Mouse (Mus musculus) liver, postnatal 0 days (tissue): ENCODE data around the gene Inpp4b. TPM values are rescaled to one million over a fixed set of nuclear protein-coding genes. Genes with fewer than 3 reads are reported as not detected.

Source experiments
- ATAC-seq: fragments of 200-750 bp; cut with Nextera tagmentation; 2 replicates; pipeline ENCODE4 v1.8.0; 2017; ENCODE audit warnings: mild to moderate bottlenecking, moderate library complexity
- DNase-seq: peaks from one replicate; pipeline ENCODE4 v3.0.0-alpha.2; 2016
- H3K27ac ChIP-seq: fragments of 300-500 bp; sonication (generic); 2 replicates; pipeline ENCODE4 v1.5.1; 2014; ENCODE audit warnings: antibody characterized with exemption, moderate library complexity, mild to moderate bottlenecking, low read depth
- H3K27me3 ChIP-seq: fragments of 300-500 bp; sonication (generic); 2 replicates; pipeline ENCODE4 v1.6.1; 2014; ENCODE audit warnings: low read length, control low read depth, mixed read lengths; ENCODE audit not compliant: insufficient read depth
- H3K36me3 ChIP-seq: fragments of 300-500 bp; sonication (generic); replicated peaks from 2 replicates; pipeline ENCODE4 v1.6.1; 2014; ENCODE audit warnings: mild to moderate bottlenecking, control low read depth, low read length, moderate library complexity, mixed read lengths; ENCODE audit not compliant: insufficient read depth
- H3K4me1 ChIP-seq: fragments of 300-500 bp; sonication (generic); 2 replicates; pipeline ENCODE4 v1.6.1; 2014; ENCODE audit warnings: antibody characterized with exemption, mild to moderate bottlenecking, control low read depth; ENCODE audit not compliant: insufficient read depth
- H3K4me2 ChIP-seq: fragments of 300-500 bp; sonication (generic); 2 replicates; pipeline ENCODE4 v1.6.1; 2014; ENCODE audit warnings: low read depth, mild to moderate bottlenecking, low read length, moderate library complexity, mixed read lengths
- H3K4me3 ChIP-seq: fragments of 300-500 bp; sonication (generic); 2 replicates; pipeline ENCODE4 v1.5.1; 2014; ENCODE audit warnings: low read depth, low read length
- H3K9ac ChIP-seq: fragments of 300-500 bp; sonication (generic); replicated peaks from 2 replicates; pipeline ENCODE4 v1.6.1; 2014; ENCODE audit warnings: mild to moderate bottlenecking, moderate library complexity
- H3K9me3 ChIP-seq: fragments of 300-500 bp; sonication (generic); 2 replicates; pipeline ENCODE4 v1.6.1; 2016; ENCODE audit warnings: mild to moderate bottlenecking, control low read depth, low read length, mixed read lengths
- CTCF ChIP-seq: sonication (generic); IDR thresholded peaks from 2 replicates; pipeline ENCODE4 v1.5.1; 2016; ENCODE audit warnings: antibody characterized with exemption, low read depth
- EP300 ChIP-seq: IDR thresholded peaks from 2 replicates; pipeline ENCODE4 v1.6.1; 2016; ENCODE audit warnings: antibody characterized with exemption, low read depth, mild to moderate bottlenecking
- WGBS: fragments of 180-500 bp; shearing (Covaris S2); extraction: QIAGEN DNeasy Blood & Tissue Kit; methylation state at CpG from one replicate; pipeline ENCODE4 v1.1.7; 2014; ENCODE audit not compliant: insufficient replicate concordance; 5-methylcytosine and 5-hydroxymethylcytosine counted together
- polyA plus RNA-seq: library from polyadenylated mRNA; unstranded; fragments of >200 nt; fragmentation: Nextera tagmentation; extraction: Ambion mirVana; gene quantifications from 2 replicates; pipeline ENCODE4 v1.2.1, GENCODE M21; 2015

Gene Inpp4b
- polyA plus RNA-seq, 1 experiment from 2014 or later = 0.82 TPM

GRCm38 (mm10) chr8:81608082-81608481, 265.7 kb downstream of the Inpp4b start:
- no peak overlapping the region for H3K4me2 ChIP-seq
- TF ChIP-seq EP300 (no peak), CTCF (no peak)
- H3K9ac ChIP-seq = no peak overlapping the region
- WGBS = 75% methylated on average over 1 of the region's 1 CpGs
- no peaks in the 10 kb centered on the region for H3K27me3 ChIP-seq
- ATAC-seq (no peak), DNase-seq (no peak)
- H3K27ac ChIP-seq = no peak overlapping the region
- no peak overlapping the region for H3K4me3 ChIP-seq
- no peaks in the 10 kb centered on the region for H3K9me3 ChIP-seq
- H3K4me1 ChIP-seq = no peaks in the 10 kb centered on the region
- H3K36me3 ChIP-seq = no peaks in the 10 kb centered on the region

DNA sequence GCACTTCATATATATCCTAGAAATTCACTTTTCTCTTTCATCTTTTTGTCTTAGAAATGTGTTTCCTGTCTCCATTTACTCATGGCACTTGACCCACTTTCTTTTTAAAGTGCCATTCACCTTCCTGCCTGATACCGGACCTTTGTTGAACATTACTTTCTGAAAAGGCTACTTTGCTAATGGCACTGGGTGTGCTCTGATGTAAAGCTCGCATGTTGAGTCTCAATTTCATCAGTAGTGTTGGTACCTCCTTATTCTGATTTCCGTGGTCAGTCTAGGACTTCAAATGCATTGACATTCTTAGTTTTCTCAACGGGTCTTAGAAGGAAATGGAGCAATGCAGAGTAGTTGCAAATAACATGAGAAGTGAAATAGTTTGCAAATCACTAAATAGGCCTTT, 266.7 kb downstream of the Inpp4b start:
- no peak overlapping the region for H3K27ac ChIP-seq
- DNase-seq = no peak
- H3K4me1 ChIP-seq = no peaks in the 10 kb centered on the region
- H3K9me3 ChIP-seq = no peaks in the 10 kb centered on the region
- H3K9ac ChIP-seq = no peak overlapping the region
- H3K36me3 ChIP-seq = no peaks in the 10 kb centered on the region
- H3K4me2 ChIP-seq = no peak overlapping the region
- 68% methylated on average over 4 of the region's 4 CpGs for WGBS
- ATAC-seq = no peak
- H3K27me3 ChIP-seq = no peaks in the 10 kb centered on the region
- TF ChIP-seq EP300 (no peak), CTCF (no peak)
- no peak overlapping the region for H3K4me3 ChIP-seq

GRCm38 (mm10) chr8:81612611-81613010, 270.3 kb downstream of the Inpp4b start:
- Histone ChIP-seq H3K9ac (no peak overlapping the region), H3K9me3 (no peaks in the 10 kb centered on the region), H3K4me2 (no peak overlapping the region), H3K27ac (no peak overlapping the region), H3K36me3 (no peaks in the 10 kb centered on the region), H3K4me1 (no peaks in the 10 kb centered on the region), H3K4me3 (no peak overlapping the region), H3K27me3 (no peaks in the 10 kb centered on the region)
- TF ChIP-seq CTCF (no peak), EP300 (no peak)
- no peak for DNase-seq
- no peak for ATAC-seq
- WGBS = 64% methylated on average over 2 of the region's 2 CpGs

DNA sequence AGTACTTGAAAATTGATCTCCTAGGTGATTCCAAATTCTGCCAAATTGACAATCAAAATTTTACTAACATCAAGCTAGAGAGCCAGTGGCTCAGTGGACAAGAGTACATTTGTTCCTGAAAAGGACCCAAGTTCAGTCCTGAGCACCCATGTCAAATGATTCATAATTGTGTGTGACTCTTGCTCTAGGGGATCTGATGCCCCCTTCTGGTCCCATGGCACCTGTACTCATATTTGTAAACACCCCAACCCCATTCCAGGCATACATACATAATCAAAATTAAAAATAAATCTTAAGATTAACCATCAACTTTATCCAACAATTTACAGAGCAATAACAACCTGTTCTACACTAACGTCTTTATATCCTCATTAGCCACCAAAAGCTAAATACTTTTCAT, 271.8 kb downstream of the Inpp4b start:
- Histone ChIP-seq H3K4me1 (no peaks in the 10 kb centered on the region), H3K27me3 (no peaks in the 10 kb centered on the region), H3K4me2 (no peak overlapping the region), H3K36me3 (no peaks in the 10 kb centered on the region), H3K4me3 (no peak overlapping the region), H3K9me3 (no peaks in the 10 kb centered on the region), H3K9ac (no peak overlapping the region), H3K27ac (no peak overlapping the region)
- ATAC-seq (no peak), DNase-seq (no peak)
- TF ChIP-seq EP300 (no peak), CTCF (no peak)
- 68% methylated on average over 1 of the region's 1 CpGs for WGBS

- TF ChIP-seq CTCF = no peak
- TF ChIP-seq EP300 = no peak
- Histone ChIP-seq H3K27me3 (no peaks in the 10 kb centered on the region), H3K9me3 (no peaks in the 10 kb centered on the region), H3K27ac (no peak overlapping the region), H3K4me3 (no peak overlapping the region), H3K36me3 (no peaks in the 10 kb centered on the region), H3K4me1 (no peaks in the 10 kb centered on the region), H3K4me2 (no peak overlapping the region), H3K9ac (no peak overlapping the region)
- no peak for ATAC-seq
- WGBS = 78% methylated on average over 2 of the region's 2 CpGs
- no peak for DNase-seq
Measured at GRCm38 (mm10) chr8:81614605-81615004, 272.2 kb downstream of the Inpp4b start.

GRCm38 (mm10) chr8:81615552-81615951, 273.2 kb downstream of the Inpp4b start:
- no peaks in the 10 kb centered on the region for H3K4me1 ChIP-seq
- H3K4me3 ChIP-seq = no peak overlapping the region
- no peak overlapping the region for H3K9ac ChIP-seq
- no peak overlapping the region for H3K4me2 ChIP-seq
- TF ChIP-seq EP300 (no peak), CTCF (no peak)
- no peaks in the 10 kb centered on the region for H3K27me3 ChIP-seq
- ATAC-seq = no peak
- no peaks in the 10 kb centered on the region for H3K9me3 ChIP-seq
- H3K36me3 ChIP-seq = no peaks in the 10 kb centered on the region
- H3K27ac ChIP-seq = no peak overlapping the region
- no peak for DNase-seq
- 58% methylated on average over 1 of the region's 1 CpGs for WGBS

DNA sequence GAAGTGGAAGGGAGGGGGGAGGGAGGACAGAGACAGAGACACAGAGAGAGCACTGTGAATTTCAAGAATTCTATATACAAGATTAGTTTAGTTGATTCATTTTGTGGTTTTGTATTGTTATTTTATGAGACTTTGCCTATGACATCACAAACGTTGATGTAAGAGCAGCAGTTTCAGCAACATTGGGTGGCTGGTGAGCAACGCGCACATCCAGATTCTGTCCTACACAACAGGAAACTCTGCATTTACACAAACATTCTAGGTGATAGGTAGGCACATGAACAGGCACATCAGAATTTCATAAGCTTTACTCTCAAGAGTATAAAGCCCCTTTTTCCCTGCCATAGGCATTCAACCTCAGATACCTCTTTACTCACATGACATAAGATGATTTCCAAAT, 276.6 kb downstream of the Inpp4b start:
- DNase-seq = no peak
- ATAC-seq = no peak
- WGBS = 92% methylated on average over 3 of the region's 3 CpGs
- H3K27ac ChIP-seq = no peak overlapping the region
- no peak overlapping the region for H3K4me2 ChIP-seq
- H3K4me3 ChIP-seq = no peak overlapping the region
- no peak overlapping the region for H3K9ac ChIP-seq
- no peak for TF ChIP-seq EP300
- H3K27me3 ChIP-seq = no peaks in the 10 kb centered on the region
- no peaks in the 10 kb centered on the region for H3K4me1 ChIP-seq
- H3K36me3 ChIP-seq = no peaks in the 10 kb centered on the region
- no peaks in the 10 kb centered on the region for H3K9me3 ChIP-seq
